Mouse (Mus musculus) thymus, postnatal 14 days (tissue): ENCODE data around the gene Cdk8.

Experiments used
- DNase-seq: peaks from one replicate; pipeline ENCODE4 v3.0.0; 2021

Cdk8 gene

GRCm38 (mm10) chr5:146281884-146282579, 51.0 kb downstream of the Cdk8 start:
- no peak for DNase-seq

GRCm38 (mm10) chr5:146283899-146284298, 52.9 kb downstream of the Cdk8 start:
- DNase-seq: no peak

GRCm38 (mm10) chr5:146287416-146287815, 56.4 kb downstream of the Cdk8 start:
- no peak for DNase-seq

- no peak for DNase-seq
These were observed 57.0 kb downstream of the Cdk8 start for GRCm38 (mm10) chr5:146288048-146288501.

GRCm38 (mm10) chr5:146289921-146290320, 58.9 kb downstream of the Cdk8 start:
- DNase-seq: no peak

GRCm38 (mm10) chr5:146290446-146290845, 59.4 kb downstream of the Cdk8 start:
- no peak for DNase-seq

GRCm38 (mm10) chr5:146291560-146291959, 60.5 kb downstream of the Cdk8 start:
- no peak for DNase-seq

GRCm38 (mm10) chr5:146292896-146293680, 62.1 kb downstream of the Cdk8 start:
- DNase-seq: no peak

- no peak for DNase-seq
These were observed 63.1 kb downstream of the Cdk8 start for GRCm38 (mm10) chr5:146293919-146294700.

- DNase-seq: no peak
These were observed 63.8 kb downstream of the Cdk8 start for GRCm38 (mm10) chr5:146294834-146295233.

GRCm38 (mm10) chr5:146298807-146299519, 67.9 kb downstream of the Cdk8 start:
- no peak for DNase-seq

GRCm38 (mm10) chr5:146299520-146299870, 68.5 kb downstream of the Cdk8 start:
- DNase-seq: no peak

- peak; percentile 64 for DNase-seq
These were observed 72.4 kb downstream of the Cdk8 start for GRCm38 (mm10) chr5:146303470-146303869.

- no peak for DNase-seq
These were observed 76.2 kb downstream of the Cdk8 start for GRCm38 (mm10) chr5:146307046-146307743.

GRCm38 (mm10) chr5:146307744-146308096, 76.7 kb downstream of the Cdk8 start:
- DNase-seq: no peak

- no peak for DNase-seq
These were observed 83.5 kb downstream of the Cdk8 start for GRCm38 (mm10) chr5:146314538-146314937.

- DNase-seq: no peak
These were observed 84.4 kb downstream of the Cdk8 start for GRCm38 (mm10) chr5:146315268-146315921.

- DNase-seq: no peak
These were observed 85.3 kb downstream of the Cdk8 start for GRCm38 (mm10) chr5:146316316-146316715.

GRCm38 (mm10) chr5:146318051-146318450, 87.0 kb downstream of the Cdk8 start:
- DNase-seq: no peak

GRCm38 (mm10) chr5:146318461-146318860, 87.4 kb downstream of the Cdk8 start:
- no peak for DNase-seq

GRCm38 (mm10) chr5:146328941-146329340, 97.9 kb downstream of the Cdk8 start:
- no peak for DNase-seq

GRCm38 (mm10) chr5:146329541-146329940, 98.5 kb downstream of the Cdk8 start:
- no peak for DNase-seq
